Mouse (Mus musculus) T-helper 2 cell (primary cell): Measurements from ENCODE around the gene Tubb2b.

Experiments
- in situ Hi-C: fragments of 300-600 bp; cut with MboI, MseI; formaldehyde crosslinking; loops from one replicate; pipeline ENCODE4 v1.15.1; 2025; ENCODE audit warnings: high pct_unique_total_duplicates

The Tubb2b gene

GRCm38 (mm10) chr13:34077492-34078271, 52.6 kb downstream of the Tubb2b start, which contains the start of gene Tubb2a:
Gene Tubb2a, minus strand, starts transcription at chr13:34078007.
- in situ Hi-C loops = loop anchor here (5.0 kb wide), 1 partner anchor 55 kb away; the partner anchor contains the start of gene Tubb2b
